Mouse (Mus musculus) embryo, embryonic 9.5 days (tissue): ENCODE results near the gene Fkbp5.
A peak's percentile ranks its signal among the peaks of the same experiment; 100 is the strongest.
"Not testable (repeated sequence)": the region's sequence is repeated elsewhere in the genome, so short reads cannot be mapped to it uniquely, and the experiment has no call there.

Experiments used
- DNase-seq: peaks from one replicate; pipeline ENCODE4 v3.0.0-alpha.2; 2017; ENCODE audit errors: extremely low spot score

The Fkbp5 gene

DNA sequence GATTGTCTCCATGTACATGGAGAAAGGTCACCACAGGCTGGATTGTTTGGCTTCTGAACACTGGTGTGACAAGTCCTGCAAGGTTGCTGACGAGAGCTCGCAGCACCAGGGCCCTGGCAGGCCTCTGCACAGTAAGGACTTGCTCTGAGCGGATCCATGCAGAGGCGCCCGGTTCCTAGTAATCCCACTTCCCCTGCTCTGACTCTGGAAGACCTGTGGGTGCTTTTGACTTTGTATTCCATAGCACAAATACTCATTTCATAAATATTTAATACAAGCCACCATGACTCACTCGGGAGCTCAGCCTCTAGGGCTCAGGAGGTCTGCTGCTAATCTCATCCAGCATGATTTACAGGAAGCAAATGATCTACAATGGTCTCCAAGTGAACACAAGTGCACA, 97.7 kb downstream of the Fkbp5 start:
- DNase-seq, result no peak

DNA sequence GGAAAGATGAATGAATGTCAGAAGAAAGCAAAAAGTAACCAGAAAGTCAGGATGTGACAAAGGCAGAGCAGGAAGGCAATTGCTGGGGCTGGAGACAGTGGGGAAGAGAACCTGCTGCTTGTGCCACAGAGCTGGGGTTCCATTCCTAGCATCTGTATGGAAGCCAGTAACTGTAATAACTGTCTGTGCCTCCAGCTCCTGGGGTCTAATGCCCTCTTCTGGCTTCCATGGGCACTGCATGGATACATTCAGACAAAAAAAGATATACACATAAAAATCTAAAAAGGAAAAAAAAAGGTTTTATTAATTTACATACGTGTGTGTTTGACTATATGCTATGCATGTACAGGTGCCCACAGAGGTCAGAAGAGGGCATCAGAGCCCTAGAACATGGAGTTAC, 98.4 kb downstream of the Fkbp5 start:
- DNase-seq, result no peak

DNA sequence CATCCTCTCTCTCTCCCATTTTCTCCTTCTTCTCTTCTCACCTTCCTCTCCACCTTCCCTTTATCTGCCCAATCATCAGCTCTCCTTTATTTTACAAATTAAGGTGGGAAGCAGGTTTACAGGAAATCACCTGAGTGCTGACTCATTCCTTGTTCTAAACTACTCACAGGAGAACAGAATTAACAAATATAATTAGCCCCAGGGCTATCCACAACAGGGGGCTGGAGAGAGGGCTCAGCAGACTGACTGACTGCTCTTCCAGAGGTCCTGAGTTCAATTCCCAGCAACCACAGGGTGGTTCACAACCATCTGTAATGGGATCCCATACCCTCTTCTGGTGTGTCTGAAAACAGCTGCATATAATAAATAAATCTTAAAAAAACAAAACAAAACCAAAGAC, 98.8 kb downstream of the Fkbp5 start:
- DNase-seq, result not testable (repeated sequence)

DNA sequence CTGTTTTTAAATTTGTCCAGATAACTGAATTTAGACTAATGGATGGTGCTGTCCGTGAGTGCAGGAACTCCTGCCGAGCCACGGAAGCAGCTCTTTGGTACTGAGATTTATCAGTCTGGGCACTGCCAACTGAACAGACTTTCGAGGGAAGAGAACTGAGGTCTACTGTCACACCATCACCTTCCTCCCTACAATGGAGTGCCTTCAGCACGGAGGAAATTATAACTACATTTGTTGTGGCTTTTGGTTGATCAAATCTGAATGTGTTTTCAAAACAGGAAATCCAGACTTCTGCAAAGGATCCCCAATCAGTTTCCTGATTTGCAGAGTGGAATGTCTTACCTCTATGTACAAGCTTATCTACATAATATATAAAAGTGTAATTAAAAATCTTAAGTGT, 99.6 kb downstream of the Fkbp5 start:
- DNase-seq, result no peak

DNA sequence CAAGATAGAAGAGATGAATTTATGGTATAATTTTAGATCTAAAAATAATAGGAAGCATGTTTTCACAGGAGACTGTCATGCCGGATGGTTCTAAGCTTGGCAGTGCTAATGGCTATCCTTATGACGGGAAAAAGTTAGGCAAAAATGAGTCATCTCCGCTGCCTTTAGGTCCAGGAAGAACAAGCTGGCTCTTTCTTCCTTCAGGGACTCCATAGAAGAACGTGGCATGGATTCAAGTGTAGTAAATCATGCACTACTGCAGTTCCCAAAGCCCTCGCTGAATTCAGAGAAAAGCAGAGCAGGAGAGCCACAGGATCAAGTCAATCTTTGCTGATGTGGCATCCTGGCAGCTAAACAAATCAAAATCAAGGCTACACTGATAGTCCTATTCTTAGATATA, 102.1 kb downstream of the Fkbp5 start:
- DNase-seq, result no peak

DNA sequence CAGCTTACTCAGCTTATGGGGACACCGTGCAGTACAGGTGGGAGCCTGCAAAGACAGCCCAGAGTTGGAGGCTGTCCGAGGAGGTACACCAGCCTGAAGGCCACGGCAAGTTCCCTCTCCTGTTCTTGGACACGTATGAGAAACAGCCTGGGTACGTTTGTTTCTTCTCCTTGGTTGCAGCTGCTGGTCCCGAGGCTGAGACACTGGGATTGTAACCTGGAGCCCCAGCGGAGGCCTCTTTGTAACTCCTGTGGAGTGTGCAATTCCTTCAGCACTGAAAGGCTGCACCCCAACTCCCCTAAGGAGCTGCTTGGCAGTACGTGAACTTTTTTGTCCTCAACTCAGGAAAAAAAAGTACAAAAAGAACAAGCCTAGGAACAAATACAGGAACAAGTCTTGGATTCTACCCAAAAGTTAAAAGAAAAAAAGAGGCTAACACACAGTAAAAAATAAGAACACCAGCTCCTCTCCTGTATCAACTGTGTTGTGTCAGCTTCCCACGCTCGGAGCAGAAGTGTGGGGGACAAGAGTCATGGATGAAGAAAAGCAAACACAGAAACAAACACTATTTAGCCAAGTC, 105.9 kb downstream of the Fkbp5 start:
- no peak for DNase-seq

DNA sequence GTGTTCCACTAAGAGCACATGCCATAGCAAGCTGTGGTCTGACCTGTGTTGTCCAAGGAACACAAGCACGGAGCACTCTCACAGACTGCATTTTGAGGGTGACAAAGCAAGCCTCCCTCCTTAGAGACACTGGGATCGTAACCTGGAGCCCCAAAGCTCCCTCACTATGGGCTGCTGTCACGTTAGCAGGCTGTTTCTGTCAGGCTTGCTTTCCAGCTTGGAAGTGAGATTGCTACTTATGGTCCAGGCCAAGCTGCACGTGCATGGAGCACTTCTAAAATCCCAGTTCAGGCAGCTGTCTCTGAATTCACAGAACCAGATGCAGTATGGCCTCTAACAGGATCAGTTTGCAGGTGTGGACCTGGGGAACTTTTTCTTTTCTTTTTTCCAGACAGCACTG, 106.6 kb downstream of the Fkbp5 start:
- no peak for DNase-seq

DNA sequence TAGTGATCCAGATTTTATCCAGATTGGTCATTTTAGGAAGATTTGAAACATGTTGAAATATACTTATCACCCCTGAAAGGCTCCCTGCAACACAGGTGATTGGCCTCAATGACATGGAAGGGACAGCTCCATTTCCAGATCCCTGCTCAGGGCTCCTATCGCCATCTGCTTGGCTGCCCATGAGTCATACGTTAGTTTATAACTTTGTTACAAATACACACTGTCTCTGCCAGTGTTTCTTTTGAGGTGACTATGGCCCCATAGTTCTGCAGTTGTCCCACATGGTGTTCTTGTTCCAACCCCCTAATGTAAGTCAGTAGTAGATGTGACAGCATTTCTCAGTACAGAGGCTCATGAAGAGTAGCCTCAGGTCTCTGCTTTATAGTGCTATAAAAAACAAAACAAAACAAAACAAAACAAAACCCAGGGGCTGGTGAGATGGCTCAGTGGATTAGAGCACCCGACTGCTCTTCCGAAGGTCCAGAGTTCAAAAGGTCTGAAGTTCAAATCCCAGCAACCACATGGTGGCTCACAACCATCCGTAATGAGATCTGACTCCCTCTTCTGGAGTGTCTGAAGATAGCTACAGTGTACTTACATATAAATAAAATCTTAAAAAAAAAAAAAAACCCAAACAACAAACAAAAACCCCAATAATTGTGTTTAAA, 108.9 kb downstream of the Fkbp5 start:
- no peak for DNase-seq

DNA sequence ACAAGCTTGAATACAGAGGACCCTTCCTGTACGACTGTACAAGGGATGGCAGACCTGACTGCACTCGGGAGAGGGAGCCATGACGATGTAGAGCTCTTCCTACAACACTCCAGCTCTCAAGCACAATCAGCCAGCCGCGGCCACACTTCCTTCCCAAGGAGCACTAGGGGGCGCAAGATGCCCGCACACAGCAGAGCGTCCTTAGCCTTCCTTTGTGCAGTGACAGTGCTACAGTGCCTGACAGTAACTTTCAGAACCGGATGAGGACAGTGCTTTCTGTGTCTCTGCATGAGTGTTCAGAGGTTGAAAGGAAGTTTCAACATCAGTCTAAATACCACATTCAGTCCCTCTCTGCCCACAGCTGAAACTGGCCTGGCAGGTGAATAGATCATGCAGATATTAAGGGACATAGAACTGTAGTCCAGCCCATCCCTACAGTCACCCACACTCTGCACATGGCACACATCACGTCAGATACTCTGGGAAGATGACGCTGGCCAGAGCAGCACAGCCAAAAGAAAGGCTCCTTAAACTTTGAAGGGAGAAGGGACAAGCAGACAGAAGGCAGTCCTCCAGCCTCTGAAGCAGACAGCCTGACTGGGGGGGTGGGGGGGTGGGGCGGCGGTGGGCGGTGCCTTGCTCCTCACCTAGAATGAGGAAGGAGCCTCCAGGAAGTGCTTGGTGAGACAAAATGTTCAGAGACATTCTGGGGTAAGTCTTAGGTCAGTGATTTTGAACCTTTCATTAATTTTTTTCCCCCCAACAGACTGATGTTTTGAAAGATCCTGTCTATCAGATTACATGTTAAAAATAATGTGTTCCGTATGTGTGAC, 109.7 kb downstream of the Fkbp5 start:
- DNase-seq, result peak; percentile 64

DNA sequence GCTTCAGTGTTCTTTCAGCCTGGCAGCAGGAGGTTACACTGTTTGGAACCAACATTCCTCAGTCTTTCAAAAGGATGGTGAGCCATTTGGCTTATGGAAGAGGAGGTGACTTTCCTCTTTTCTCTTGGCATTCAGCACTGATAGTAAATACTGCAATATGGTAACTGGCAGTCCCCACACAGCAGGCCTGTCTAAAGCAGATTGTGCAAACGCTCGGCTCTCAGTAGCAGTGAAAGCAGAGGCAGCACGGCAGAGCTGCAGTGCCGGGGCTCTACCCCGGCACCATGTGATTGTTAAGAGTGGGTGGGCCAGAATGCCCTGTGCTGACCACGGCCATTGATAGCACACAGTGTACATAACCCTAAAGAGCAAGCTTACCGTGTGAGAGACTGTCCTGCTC, 110.9 kb downstream of the Fkbp5 start:
- no peak for DNase-seq

DNA sequence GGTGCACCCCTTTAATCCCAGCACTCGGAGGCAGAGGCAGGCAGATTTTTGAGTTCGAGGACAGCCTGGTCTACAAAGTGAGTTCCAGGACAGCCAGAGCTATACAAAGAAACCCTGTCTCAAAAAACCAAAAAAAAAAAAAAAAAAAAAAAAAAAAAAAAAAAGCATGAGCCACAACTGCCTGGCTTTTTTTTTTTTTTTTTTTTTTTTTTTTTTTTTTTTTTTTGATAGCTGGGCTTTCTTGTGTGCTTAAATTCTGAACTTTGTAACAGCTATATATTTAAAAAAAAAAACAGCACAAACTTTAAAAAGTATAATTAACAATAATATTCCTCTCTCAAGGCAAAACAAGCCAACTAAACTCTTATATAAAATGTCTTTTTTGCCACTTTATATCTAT, 112.6 kb downstream of the Fkbp5 start:
- DNase-seq, result not testable (repeated sequence)

DNA sequence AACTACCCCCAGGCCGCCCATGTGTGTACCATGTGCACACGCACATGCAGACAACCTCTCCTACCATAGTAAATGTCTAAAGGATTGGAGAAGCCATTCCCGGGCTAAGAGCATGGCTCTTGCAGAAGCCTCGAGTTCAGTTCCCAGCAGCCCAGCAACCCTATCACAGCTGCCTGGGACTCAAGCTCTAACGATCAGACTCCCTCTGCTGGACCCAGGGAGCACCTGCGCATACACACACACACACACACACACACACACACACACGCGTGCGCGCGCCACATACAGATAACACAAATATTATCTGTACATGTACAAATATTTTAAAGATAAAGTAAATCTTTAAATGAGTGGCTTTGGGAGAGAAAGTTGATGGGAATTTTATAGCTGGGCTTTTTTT, 113.0 kb downstream of the Fkbp5 start:
- DNase-seq, result no peak

DNA sequence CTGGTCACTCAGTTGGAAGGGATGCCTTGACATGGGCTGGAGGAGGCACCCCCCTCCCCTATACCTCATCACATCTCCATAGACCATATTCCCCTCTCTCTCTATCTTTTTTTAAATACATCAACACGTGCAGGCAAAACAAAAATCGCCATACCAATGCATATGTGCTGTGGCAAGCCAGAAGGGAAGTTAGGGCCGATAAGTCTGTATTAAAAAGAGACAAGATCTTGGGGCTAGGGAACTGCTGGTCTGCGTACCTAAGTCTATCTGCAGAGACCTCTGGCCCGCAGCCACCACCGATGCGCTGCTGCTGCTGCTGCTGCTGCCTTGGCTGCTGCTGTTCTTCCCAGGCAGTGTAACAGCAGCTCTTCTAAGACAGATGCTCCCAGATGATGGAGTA, 122.3 kb downstream of the Fkbp5 start:
- no peak for DNase-seq

DNA sequence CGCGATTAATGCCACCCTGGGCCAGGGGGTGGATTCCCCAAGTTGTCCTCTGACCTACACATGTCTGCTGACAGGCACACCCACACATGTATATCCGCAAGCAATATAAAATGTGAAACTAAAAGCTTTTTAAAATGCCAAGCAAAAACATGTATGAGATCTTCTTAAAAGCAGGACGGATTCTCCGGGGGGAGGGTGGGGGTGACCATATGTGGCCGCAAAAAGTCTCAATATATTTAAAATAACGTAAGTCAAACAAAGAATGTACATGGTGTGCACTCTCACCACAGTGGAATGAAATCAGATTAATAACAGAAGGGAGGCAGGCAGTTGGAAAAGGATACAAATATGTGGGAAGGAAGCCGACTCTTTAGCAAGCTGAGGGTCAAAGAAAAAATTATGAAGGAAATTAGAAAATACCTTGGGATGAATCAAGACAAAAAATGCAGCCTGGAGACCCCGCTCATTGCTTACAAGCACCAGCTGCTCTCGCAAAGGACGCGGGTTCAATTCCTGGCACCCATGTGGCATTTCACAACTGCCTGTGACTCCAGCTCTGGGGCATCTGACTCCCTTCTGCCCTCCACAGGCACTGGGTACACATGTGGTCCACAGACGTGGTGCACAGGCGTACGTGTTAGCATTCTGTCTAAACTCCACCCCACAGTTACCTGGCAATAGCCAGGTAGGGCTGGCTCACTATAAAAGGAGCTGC, 123.1 kb downstream of the Fkbp5 start:
- no peak for DNase-seq

DNA sequence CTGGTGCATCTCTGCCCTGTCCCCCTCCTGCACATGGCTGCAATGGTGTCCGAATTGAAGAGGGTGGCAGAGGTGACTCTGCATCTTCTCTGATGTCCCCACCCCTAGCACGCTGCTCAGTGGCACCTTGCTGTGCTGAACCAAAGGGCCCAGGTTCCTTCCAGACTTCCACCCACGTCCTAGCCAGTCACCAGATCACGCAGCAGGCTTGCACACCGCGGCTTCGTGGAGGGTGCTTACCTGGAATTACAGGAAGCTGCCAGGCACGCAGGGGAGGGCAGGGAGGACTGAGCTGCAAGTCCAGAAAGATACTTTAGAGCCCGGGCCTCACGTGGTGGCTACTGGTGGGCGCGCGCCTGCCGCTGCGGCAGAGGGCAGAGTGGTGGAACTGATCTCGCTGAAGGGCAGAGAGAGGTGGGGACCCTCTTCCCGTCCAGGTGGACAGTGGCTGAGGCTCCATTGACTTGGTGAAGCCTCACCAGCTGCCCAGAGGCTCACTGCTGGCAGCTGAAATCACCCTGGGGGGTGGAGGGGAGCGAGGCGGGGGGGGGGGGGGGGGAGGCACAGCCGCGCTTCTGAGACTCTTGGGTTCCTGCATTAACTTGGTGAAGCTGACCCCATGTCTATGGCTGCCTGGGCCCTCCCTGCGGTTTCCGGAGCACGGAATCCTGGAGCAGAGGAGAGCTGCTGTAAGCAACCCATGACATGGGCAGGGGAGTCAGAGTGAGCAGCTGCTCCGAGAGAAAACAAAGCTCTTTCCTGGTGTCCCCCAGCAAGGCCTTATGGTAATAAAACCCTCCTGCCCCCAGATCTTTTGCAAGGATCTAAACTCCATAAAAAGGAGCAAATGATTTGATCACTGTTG, 125.5 kb downstream of the Fkbp5 start:
- DNase-seq, result peak; percentile 31

DNA sequence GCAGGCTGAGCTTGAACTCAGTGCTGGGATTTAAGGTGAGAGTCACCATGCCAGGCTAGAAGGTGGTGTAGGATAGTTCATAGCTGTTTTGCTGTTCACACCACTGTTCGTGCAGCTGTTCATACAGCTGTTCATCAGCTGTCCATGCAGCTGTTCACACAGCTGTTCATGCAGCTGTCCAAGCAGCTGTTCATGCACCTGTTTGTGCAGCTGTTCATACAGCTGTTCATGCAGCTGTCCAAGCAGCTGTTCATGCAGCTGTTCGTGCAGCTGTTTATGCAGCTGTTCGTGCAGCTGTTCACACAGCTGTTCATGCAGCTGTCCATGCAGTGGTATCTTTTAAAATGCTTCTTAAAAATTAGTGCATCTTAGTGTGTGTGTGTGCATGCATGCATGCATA, 128.8 kb downstream of the Fkbp5 start:
- DNase-seq, result no peak

DNA sequence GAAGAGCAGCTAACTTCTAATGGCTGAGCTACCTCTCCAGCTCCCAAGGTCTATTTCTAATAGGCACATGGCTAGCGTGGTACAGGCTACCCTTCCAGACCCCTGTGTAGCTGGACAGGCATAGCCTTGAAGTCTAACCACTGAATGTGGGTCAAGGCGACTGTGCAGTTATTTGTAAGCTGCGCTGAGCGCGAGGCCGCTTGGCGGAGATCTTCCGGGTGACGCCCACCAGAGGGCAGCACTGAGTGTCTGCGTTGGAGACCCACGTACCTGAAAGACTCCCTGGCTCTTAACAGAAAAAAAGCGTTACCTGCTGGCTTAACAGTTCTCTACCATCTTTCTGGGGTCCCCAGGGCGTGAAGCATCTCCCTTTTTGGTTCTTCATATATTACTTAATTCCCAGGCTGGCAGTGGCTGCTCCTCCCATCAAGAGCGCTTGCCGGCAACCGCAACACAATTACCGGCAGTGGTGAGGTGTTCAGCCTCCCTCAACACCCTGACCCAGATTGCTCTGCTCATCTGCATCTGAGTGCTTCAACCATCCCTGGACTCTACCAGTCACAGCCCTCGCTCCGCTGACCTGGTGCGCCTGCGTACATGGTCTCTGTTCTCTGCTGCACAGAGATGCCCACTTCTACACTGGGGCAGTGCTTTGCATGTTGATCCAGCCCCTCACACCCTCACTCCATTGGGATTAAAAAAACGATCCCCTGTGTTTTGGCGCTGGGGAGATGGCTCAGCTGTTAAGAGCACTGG, 131.0 kb downstream of the Fkbp5 start:
- peak; percentile 79 for DNase-seq

DNA sequence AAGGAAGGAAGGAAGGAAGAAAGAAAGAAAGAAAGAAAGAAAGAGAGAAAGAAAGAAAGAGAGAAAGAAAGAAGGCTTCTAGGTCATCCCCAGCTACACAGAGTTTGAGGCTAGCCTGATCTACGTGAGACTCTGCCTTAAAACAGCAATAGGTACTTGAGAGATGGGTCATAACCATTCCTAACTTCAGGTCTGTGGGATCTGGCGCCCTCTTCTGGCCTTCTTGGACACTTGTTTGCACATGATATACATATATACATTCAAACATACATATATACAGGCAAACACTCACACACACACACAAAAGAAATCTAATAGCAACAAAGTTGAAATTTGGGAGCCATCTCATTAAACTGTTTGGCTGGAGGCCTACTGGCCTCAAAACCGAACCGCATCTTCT, 133.0 kb downstream of the Fkbp5 start:
- no peak for DNase-seq

DNA sequence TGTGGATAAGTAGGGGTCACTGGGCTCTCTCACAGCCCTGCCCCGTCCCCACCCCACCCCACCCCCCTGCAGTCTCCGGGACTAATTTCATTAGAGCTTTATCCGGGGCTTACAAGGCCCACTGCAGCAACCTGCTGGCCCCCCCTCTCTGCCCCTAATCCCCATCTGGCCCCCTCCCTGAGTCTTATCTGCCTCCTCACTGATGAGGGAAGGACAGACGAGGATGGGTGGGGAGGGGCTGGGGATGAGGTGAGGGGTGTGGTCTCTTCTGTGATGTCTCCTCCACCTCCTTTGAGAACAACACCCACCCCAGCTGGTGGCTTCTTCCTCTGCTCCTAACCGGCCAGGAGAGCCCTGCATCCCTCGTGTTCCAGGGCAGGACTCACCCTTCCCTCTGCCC, 137.1 kb downstream of the Fkbp5 start:
- no peak for DNase-seq

DNA sequence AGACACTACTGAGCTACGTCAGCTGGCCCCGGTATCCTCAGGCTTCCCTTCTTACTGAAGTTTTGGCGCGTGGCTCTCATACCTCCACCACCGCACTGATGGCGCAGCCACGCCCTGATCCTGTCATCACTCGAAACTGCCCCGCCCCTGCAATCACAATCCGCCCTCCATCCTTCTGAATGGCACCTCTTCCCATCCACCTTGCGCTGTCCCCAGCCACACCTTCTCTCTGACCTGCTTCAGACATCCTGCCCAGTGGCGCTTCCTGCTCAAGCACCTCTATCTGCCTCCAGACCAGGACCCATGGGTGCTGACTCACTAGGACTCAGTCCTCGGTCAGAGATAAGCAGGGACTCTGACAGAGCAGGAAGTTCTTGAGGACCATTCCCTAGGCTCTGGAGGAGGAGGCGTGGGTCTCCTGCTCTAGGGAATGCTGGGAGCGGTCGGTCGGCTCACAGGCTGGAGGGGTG, 141.7 kb downstream of the Fkbp5 start:
- DNase-seq, result no peak

DNA sequence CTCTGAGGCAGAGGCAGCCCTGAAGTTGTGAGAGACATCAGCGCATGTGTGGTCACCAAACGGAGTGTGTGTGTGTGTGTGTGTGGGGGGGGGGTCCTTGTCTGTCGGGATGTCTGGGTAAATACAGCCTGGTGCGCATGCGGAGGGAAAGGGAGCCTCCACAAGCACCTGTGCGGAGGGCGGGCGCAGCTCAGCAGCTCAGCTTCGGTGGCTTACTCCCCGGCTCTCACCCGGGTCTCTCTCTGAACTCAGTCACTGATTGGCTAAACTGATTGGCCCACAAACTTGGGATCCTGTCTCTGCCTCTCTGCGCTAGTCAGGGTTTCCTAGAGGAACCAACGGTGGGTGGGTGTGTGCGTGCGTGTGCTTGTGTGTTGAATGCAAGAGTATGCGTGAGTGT, 142.8 kb downstream of the Fkbp5 start:
- DNase-seq, result no peak
